Mouse (Mus musculus) megakaryocyte-erythroid progenitor cell, adult 5-6 weeks (primary cell): ENCODE results near the gene Gk5. TPM values are rescaled to one million over a fixed set of nuclear protein-coding genes. Genes with fewer than 3 reads are reported as not detected.

Experiments
- ATAC-seq: replicated peaks from 2 replicates; pipeline ENCODE4 v1.8.0; 2016; ENCODE audit warnings: mild to moderate bottlenecking, inconsistent platforms; ENCODE audit not compliant: severe bottlenecking, poor library complexity, low FRiP score, low TSS enrichment
- total RNA-seq, 2 experiments: library from RNA; stranded (forward) in 1 of 2; stranded (reverse) in 1 of 2; fragments of 200-1000, 215-1000 nt in 1 of 2; fragments of >200 nt in 1 of 2; fragmentation: Nextera tagmentation in 1 of 2; gene quantifications; 2 replicates each; pipeline ENCODE4 v1.2.3; 2014 to 2017

The Gk5 gene
- total RNA-seq, 2 experiments from 2014 or later, result 1.4 to 3.5 TPM

GRCm38 (mm10) chr9:96217299-96217698 is 98.1 kb downstream of the Gk5 start:
- ATAC-seq, result no peak

GRCm38 (mm10) chr9:96217799-96218198 is 98.6 kb downstream of the Gk5 start:
- ATAC-seq, result no peak

- ATAC-seq, result peak; percentile 67; the same call in 1 of the 2 replicates
Observed at GRCm38 (mm10) chr9:96219114-96219669, 100.0 kb downstream of the Gk5 start.

- no peak for ATAC-seq
Observed at GRCm38 (mm10) chr9:96220419-96220818, 101.3 kb downstream of the Gk5 start.

GRCm38 (mm10) chr9:96223302-96223701 is 104.1 kb downstream of the Gk5 start:
- ATAC-seq, result no peak

- peak; percentile 61; the same call in 1 of the 2 replicates for ATAC-seq
Observed at GRCm38 (mm10) chr9:96228285-96228684, 109.1 kb downstream of the Gk5 start.

GRCm38 (mm10) chr9:96230271-96230670 is 111.1 kb downstream of the Gk5 start:
- ATAC-seq, result no peak

Other genes with a start within 250 kb of the Gk5 start
- gene Xrn1, start 164.6 kb upstream of the Gk5 start, total RNA-seq (2014; fragmentation: Nextera tagmentation), result 39.2 and 46.4 TPM in 2 replicates
- 22.8 and 33.1 TPM in 2 replicates for gene Xrn1, start 164.6 kb upstream of the Gk5 start, total RNA-seq (2017)
- gene Tfdp2, start 76.9 kb downstream of the Gk5 start, total RNA-seq (2014; fragmentation: Nextera tagmentation), result 44.1 and 53.9 TPM in 2 replicates
- gene Tfdp2, start 76.9 kb downstream of the Gk5 start, total RNA-seq (2017), result 67.6 and 88.7 TPM in 2 replicates
- gene Atp1b3, start 245.1 kb downstream of the Gk5 start, total RNA-seq (2014; fragmentation: Nextera tagmentation), result 97.9 and 117 TPM in 2 replicates
- gene Atp1b3, start 245.1 kb downstream of the Gk5 start, total RNA-seq (2017), result 84.7 and 100 TPM in 2 replicates